Mouse (Mus musculus) heart, embryonic 15.5 days (tissue): ENCODE measurements at regions not wholly inside any gene's neighbourhood (a gene's known extent, or its start where the extent isn't known, plus 50 kb on each side); places are given as distances from the start of the nearest gene placed in this dataset.
A peak's percentile ranks its signal among the peaks of the same experiment; 100 is the strongest.

Experiments
- ATAC-seq: fragments of 200-750 bp; cut with Nextera tagmentation; replicated peaks from 2 replicates; pipeline ENCODE4 v1.8.0; 2017; ENCODE audit warnings: low read depth, moderate TSS enrichment; ENCODE audit not compliant: insufficient number of reproducible peaks, insufficient read depth, low FRiP score
- H3K27ac ChIP-seq: fragments of 300-500 bp; sonication (generic); 2 replicates; pipeline ENCODE4 v1.5.1; 2015; ENCODE audit warnings: mild to moderate bottlenecking, inconsistent platforms
- H3K27me3 ChIP-seq: fragments of 300-500 bp; sonication (generic); 2 replicates; pipeline ENCODE4 v1.6.1; 2015; ENCODE audit warnings: inconsistent platforms
- H3K36me3 ChIP-seq: fragments of 300-500 bp; sonication (generic); 2 replicates; pipeline ENCODE4 v1.6.1; 2015; ENCODE audit warnings: mild to moderate bottlenecking, inconsistent platforms
- H3K4me1 ChIP-seq: fragments of 300-500 bp; sonication (generic); replicated peaks from 2 replicates; pipeline ENCODE4 v1.6.1; 2015; ENCODE audit warnings: inconsistent platforms
- H3K4me2 ChIP-seq: fragments of 300-500 bp; sonication (generic); 2 replicates; pipeline ENCODE4 v1.6.1; 2015; ENCODE audit warnings: inconsistent platforms, mild to moderate bottlenecking, moderate library complexity
- H3K4me3 ChIP-seq: fragments of 300-500 bp; sonication (generic); 2 replicates; pipeline ENCODE4 v1.5.1; 2015; ENCODE audit warnings: mild to moderate bottlenecking, inconsistent platforms
- H3K9ac ChIP-seq: fragments of 300-500 bp; sonication (generic); 2 replicates; pipeline ENCODE4 v1.6.1; 2015; ENCODE audit warnings: mild to moderate bottlenecking, inconsistent platforms
- H3K9me3 ChIP-seq: fragments of 300-500 bp; sonication (generic); replicated peaks from 2 replicates; pipeline ENCODE4 v1.6.1; 2016; ENCODE audit warnings: inconsistent platforms
- WGBS: fragments of 180-500 bp; shearing (Covaris S2); methylation state at CpG from one replicate; pipeline ENCODE4 v1.1.7; 2015; ENCODE audit warnings: mixed read lengths; 5-methylcytosine and 5-hydroxymethylcytosine counted together

- peak; percentile 63 for ATAC-seq
- H3K27ac ChIP-seq: peak overlapping the region; percentile 72
- H3K9me3 ChIP-seq: no peaks in the 10 kb centered on the region
- H3K27me3 ChIP-seq: no peaks in the 10 kb centered on the region
- peaks cover 32% of the 10 kb centered on the region for H3K4me1 ChIP-seq
- no peaks in the 10 kb centered on the region for H3K36me3 ChIP-seq
- no peak overlapping the region for H3K4me3 ChIP-seq
- no peak overlapping the region for H3K9ac ChIP-seq
- no peak overlapping the region for H3K4me2 ChIP-seq
- 14% methylated on average over 5 of the region's 5 CpGs for WGBS
Measured at GRCm38 (mm10) chr13:101914691-101915541, 146.9 kb upstream of the Pik3r1 start.

- H3K27me3 ChIP-seq: no peaks in the 10 kb centered on the region
- H3K27ac ChIP-seq: peak overlapping the region; percentile 72
- no peaks in the 10 kb centered on the region for H3K36me3 ChIP-seq
- H3K9me3 ChIP-seq: no peaks in the 10 kb centered on the region
- no peak overlapping the region for H3K9ac ChIP-seq
- peaks cover 32% of the 10 kb centered on the region for H3K4me1 ChIP-seq
- no peak for ATAC-seq
- peak overlapping the region; percentile 1; the same call in 1 of the 2 replicates for H3K4me2 ChIP-seq
- 40% methylated on average over 6 of the region's 6 CpGs for WGBS
- H3K4me3 ChIP-seq: no peak overlapping the region
Measured at GRCm38 (mm10) chr13:101915542-101915941, 147.5 kb upstream of the Pik3r1 start.

- Histone ChIP-seq H3K9ac (no peak overlapping the region), H3K4me1 (peaks cover 32% of the 10 kb centered on the region), H3K27me3 (no peaks in the 10 kb centered on the region), H3K27ac (peak overlapping the region; percentile 72), H3K36me3 (no peaks in the 10 kb centered on the region), H3K4me2 (0 out of 2 replicates have a peak overlapping the region, but pooled peaks have one; percentile 1), H3K9me3 (no peaks in the 10 kb centered on the region), H3K4me3 (no peak overlapping the region)
- no peak for ATAC-seq
- 30% methylated on average over 6 of the region's 6 CpGs for WGBS
Measured at GRCm38 (mm10) chr13:101915948-101916594, 148.1 kb upstream of the Pik3r1 start.

GRCm38 (mm10) chr13:101916876-101917275 is 148.9 kb upstream of the Pik3r1 start:
- no peak overlapping the region for H3K9ac ChIP-seq
- no peak overlapping the region for H3K4me3 ChIP-seq
- 91% methylated on average over 5 of the region's 5 CpGs for WGBS
- no peak for ATAC-seq
- no peak overlapping the region for H3K4me2 ChIP-seq
- H3K4me1 ChIP-seq: peaks cover 32% of the 10 kb centered on the region
- H3K36me3 ChIP-seq: no peaks in the 10 kb centered on the region
- no peak overlapping the region for H3K27ac ChIP-seq
- no peaks in the 10 kb centered on the region for H3K27me3 ChIP-seq
- no peaks in the 10 kb centered on the region for H3K9me3 ChIP-seq

- Histone ChIP-seq H3K9ac (no peak overlapping the region), H3K27ac (0 out of 2 replicates have a peak overlapping the region, but pooled peaks have one; percentile 29), H3K36me3 (no peaks in the 10 kb centered on the region), H3K4me2 (no peak overlapping the region), H3K4me3 (no peak overlapping the region), H3K27me3 (no peaks in the 10 kb centered on the region), H3K4me1 (peaks cover 32% of the 10 kb centered on the region), H3K9me3 (no peaks in the 10 kb centered on the region)
- WGBS: 81% methylated on average over 3 of the region's 3 CpGs
- ATAC-seq: no peak
Measured at GRCm38 (mm10) chr13:101918185-101918584, 150.2 kb upstream of the Pik3r1 start.

- no peaks in the 10 kb centered on the region for H3K36me3 ChIP-seq
- peak overlapping the region; percentile 29 for H3K27ac ChIP-seq
- WGBS: 42% methylated on average over 5 of the region's 5 CpGs
- H3K9me3 ChIP-seq: no peaks in the 10 kb centered on the region
- H3K9ac ChIP-seq: no peak overlapping the region
- H3K4me2 ChIP-seq: no peak overlapping the region
- H3K4me1 ChIP-seq: peaks cover 28% of the 10 kb centered on the region
- no peak overlapping the region for H3K4me3 ChIP-seq
- peak; percentile 29 for ATAC-seq
- no peaks in the 10 kb centered on the region for H3K27me3 ChIP-seq
Measured at GRCm38 (mm10) chr13:101919266-101919665, 151.2 kb upstream of the Pik3r1 start.

- H3K9ac ChIP-seq: no peak overlapping the region
- no peaks in the 10 kb centered on the region for H3K36me3 ChIP-seq
- H3K4me1 ChIP-seq: peaks cover 17% of the 10 kb centered on the region
- H3K4me2 ChIP-seq: no peak overlapping the region
- ATAC-seq: no peak
- no peaks in the 10 kb centered on the region for H3K27me3 ChIP-seq
- H3K4me3 ChIP-seq: no peak overlapping the region
- no peaks in the 10 kb centered on the region for H3K9me3 ChIP-seq
- 69% methylated on average over 3 of the region's 3 CpGs for WGBS
- no peak overlapping the region for H3K27ac ChIP-seq
Measured at GRCm38 (mm10) chr13:101920384-101920783, 152.4 kb upstream of the Pik3r1 start.

GRCm38 (mm10) chr13:101924637-101925036 is 156.6 kb upstream of the Pik3r1 start:
- no peaks in the 10 kb centered on the region for H3K27me3 ChIP-seq
- 89% methylated on average over 2 of the region's 2 CpGs for WGBS
- no peak overlapping the region for H3K4me2 ChIP-seq

GRCm38 (mm10) chr13:101931264-101931663 is 163.2 kb upstream of the Pik3r1 start:
- Histone ChIP-seq H3K36me3 (no peaks in the 10 kb centered on the region), H3K4me2 (no peak overlapping the region), H3K27me3 (no peaks in the 10 kb centered on the region), H3K27ac (no peak overlapping the region), H3K4me1 (peaks cover 4% of the 10 kb centered on the region; the same call in 1 of the 2 replicates), H3K9ac (no peak overlapping the region), H3K4me3 (no peak overlapping the region), H3K9me3 (no peaks in the 10 kb centered on the region)
- WGBS: 88% methylated on average over 4 of the region's 4 CpGs
- ATAC-seq: no peak

More at GRCm38 (mm10) chr13:101924637-101925036, 156.6 kb upstream of the Pik3r1 start:
- no peak overlapping the region for H3K27ac ChIP-seq
- no peak overlapping the region for H3K9ac ChIP-seq
- H3K36me3 ChIP-seq: no peaks in the 10 kb centered on the region
- ATAC-seq: no peak
- no peaks in the 10 kb centered on the region for H3K4me1 ChIP-seq
- H3K9me3 ChIP-seq: no peaks in the 10 kb centered on the region
- no peak overlapping the region for H3K4me3 ChIP-seq

- H3K9me3 ChIP-seq: no peaks in the 10 kb centered on the region
- WGBS: 74% methylated on average over 1 of the region's 1 CpGs
- H3K9ac ChIP-seq: no peak overlapping the region
- no peaks in the 10 kb centered on the region for H3K36me3 ChIP-seq
- H3K4me2 ChIP-seq: no peak overlapping the region
- no peaks in the 10 kb centered on the region for H3K27me3 ChIP-seq
- no peak overlapping the region for H3K4me3 ChIP-seq
- no peak overlapping the region for H3K27ac ChIP-seq
- H3K4me1 ChIP-seq: peaks cover 4% of the 10 kb centered on the region; the same call in 1 of the 2 replicates
- no peak for ATAC-seq
Measured at GRCm38 (mm10) chr13:101931882-101932281, 163.9 kb upstream of the Pik3r1 start.

GRCm38 (mm10) chr13:101935843-101936242 is 167.8 kb upstream of the Pik3r1 start:
- no peak overlapping the region for H3K4me2 ChIP-seq
- no peak overlapping the region for H3K27ac ChIP-seq
- WGBS: 43% methylated on average over 4 of the region's 4 CpGs
- no peaks in the 10 kb centered on the region for H3K36me3 ChIP-seq
- no peak overlapping the region for H3K4me3 ChIP-seq
- H3K9ac ChIP-seq: no peak overlapping the region
- peaks cover 13% of the 10 kb centered on the region for H3K4me1 ChIP-seq
- no peaks in the 10 kb centered on the region for H3K27me3 ChIP-seq
- no peak for ATAC-seq
- H3K9me3 ChIP-seq: no peaks in the 10 kb centered on the region
